Mouse (Mus musculus) MEL (cell line): Measurements from ENCODE around the gene Rab23. TPM values are rescaled to one million over a fixed set of nuclear protein-coding genes. Genes with fewer than 3 reads are reported as not detected.

Experiments
- DNase-seq: peaks from one replicate; pipeline ENCODE4 v3.0.0; 2011; ENCODE audit warnings: low read depth, low spot score
- H3K27ac ChIP-seq: 2 replicates; pipeline ENCODE4 v1.5.1; 2012; ENCODE audit warnings: low read depth, mild to moderate bottlenecking, control low read depth, low read length, moderate library complexity; ENCODE audit not compliant: control insufficient read depth
- H3K27me3 ChIP-seq, 2 experiments: fragments of 150-350 bp in 1 of 2; sonication (generic) in 1 of 2; 2 replicates each; pipeline ENCODE4 v1.6.1; 2012; ENCODE audit warnings: low read length in 2 of 2, mild to moderate bottlenecking in 2 of 2, improper control_type of control experiment in 1 of 2, moderate library complexity in 1 of 2; ENCODE audit not compliant: insufficient read depth in 2 of 2, control insufficient read depth in 1 of 2
- H3K36me3 ChIP-seq, 2 experiments: 2 replicates each; pipeline ENCODE4 v1.6.1; 2012 to 2014; ENCODE audit warnings: low read length in 2 of 2, improper control_type of control experiment in 1 of 2, inconsistent platforms in 1 of 2, mild to moderate bottlenecking in 1 of 2; ENCODE audit not compliant: insufficient read depth in 2 of 2, control insufficient read depth in 1 of 2
- H3K4me1 ChIP-seq, 2 experiments: fragments of 150-350 bp in 1 of 2; sonication (generic) in 1 of 2; 2 replicates each; pipeline ENCODE4 v1.6.1; 2012; ENCODE audit warnings: low read length in 2 of 2, improper control_type of control experiment in 1 of 2, mild to moderate bottlenecking in 1 of 2; ENCODE audit not compliant: insufficient read depth in 2 of 2, control insufficient read depth in 1 of 2
- H3K4me3 ChIP-seq, 2 experiments: fragments of 150-350 bp in 1 of 2; sonication (generic) in 1 of 2; 2 replicates each; pipeline ENCODE4 v1.5.1; 2012; ENCODE audit warnings: low read depth in 2 of 2, low read length in 2 of 2, mild to moderate bottlenecking in 2 of 2, moderate library complexity in 2 of 2, control low read depth in 1 of 2, improper control_type of control experiment in 1 of 2; ENCODE audit not compliant: control insufficient read depth in 1 of 2, insufficient read depth in 1 of 2
- H3K79me2 ChIP-seq: 2 replicates; pipeline ENCODE4 v1.6.1; 2012; ENCODE audit warnings: mild to moderate bottlenecking, low read length, moderate library complexity; ENCODE audit not compliant: control insufficient read depth, poor library complexity, insufficient read depth
- H3K9ac ChIP-seq: 2 replicates; pipeline ENCODE4 v1.6.1; 2012; ENCODE audit warnings: low read depth, mild to moderate bottlenecking, control low read depth, low read length, moderate library complexity; ENCODE audit not compliant: control insufficient read depth, poor library complexity, severe bottlenecking
- H3K9me3 ChIP-seq: fragments of 150-350 bp; sonication (generic); replicated peaks from 2 replicates; pipeline ENCODE4 v1.6.1; 2012; ENCODE audit warnings: mild to moderate bottlenecking, low read length, improper control_type of control experiment, moderate library complexity; ENCODE audit not compliant: insufficient read depth
- CHD2 ChIP-seq: IDR thresholded peaks from 2 replicates; pipeline ENCODE4 v1.6.1; 2011; ENCODE audit warnings: low read length, improper control_type of control experiment
- ELF1 ChIP-seq: IDR thresholded peaks from 2 replicates; pipeline ENCODE4 v1.6.1; 2014; ENCODE audit warnings: low read depth, mild to moderate bottlenecking, inconsistent platforms, low read length, improper control_type of control experiment, moderate library complexity
- ETS1 ChIP-seq: IDR thresholded peaks from 2 replicates; pipeline ENCODE4 v1.6.1; 2012; ENCODE audit warnings: low read depth, mild to moderate bottlenecking, inconsistent platforms, low read length, improper control_type of control experiment, moderate library complexity
- GABPA ChIP-seq: IDR thresholded peaks from 2 replicates; pipeline ENCODE4 v1.6.1; 2012; ENCODE audit warnings: low read depth, mild to moderate bottlenecking, inconsistent platforms, low read length, improper control_type of control experiment, moderate library complexity
- GATA1 ChIP-seq: IDR thresholded peaks from 2 replicates; pipeline ENCODE4 v1.6.1; 2011; ENCODE audit warnings: low read depth, low read length, improper control_type of control experiment
- HCFC1 ChIP-seq: IDR thresholded peaks from 2 replicates; pipeline ENCODE4 v1.6.1; 2012; ENCODE audit warnings: low read depth, mild to moderate bottlenecking, inconsistent platforms, low read length, improper control_type of control experiment, moderate library complexity
- JUND ChIP-seq: IDR thresholded peaks from 2 replicates; pipeline ENCODE4 v1.6.1; 2011; ENCODE audit warnings: low read depth, mild to moderate bottlenecking, improper control_type of control experiment, low read length
- KAT2A ChIP-seq: conservative IDR thresholded peaks from 2 replicates; pipeline ENCODE4 v1.6.1; 2012; ENCODE audit warnings: low read depth, low read length, improper control_type of control experiment, inconsistent platforms
- MAX ChIP-seq: IDR thresholded peaks from 2 replicates; pipeline ENCODE4 v1.6.1; 2011; ENCODE audit warnings: low read length, improper control_type of control experiment
- MEF2A ChIP-seq: IDR thresholded peaks from 2 replicates; pipeline ENCODE4 v1.6.1; 2014; ENCODE audit warnings: low read depth, mild to moderate bottlenecking, inconsistent platforms, low read length, improper control_type of control experiment; ENCODE audit not compliant: poor library complexity, insufficient replicate concordance, severe bottlenecking; ENCODE audit errors: extremely low read depth
- MXI1 ChIP-seq: IDR thresholded peaks from 2 replicates; pipeline ENCODE4 v1.6.1; 2011; ENCODE audit warnings: mild to moderate bottlenecking, low read depth, low read length, improper control_type of control experiment
- MYB ChIP-seq: IDR thresholded peaks from 2 replicates; pipeline ENCODE4 v1.6.1; 2011; ENCODE audit warnings: mild to moderate bottlenecking, low read depth, low read length, improper control_type of control experiment
- MYC ChIP-seq: IDR thresholded peaks from 2 replicates; pipeline ENCODE4 v1.6.1; 2011; ENCODE audit warnings: low read depth, mild to moderate bottlenecking, low read length, improper control_type of control experiment, moderate library complexity
- NELFE ChIP-seq: IDR thresholded peaks from 2 replicates; pipeline ENCODE4 v1.6.1; 2011; ENCODE audit warnings: low read depth, low read length, improper control_type of control experiment
- NRF1 ChIP-seq: IDR thresholded peaks from 2 replicates; pipeline ENCODE4 v1.6.1; 2014; ENCODE audit warnings: low read depth, mild to moderate bottlenecking, inconsistent platforms, low read length, improper control_type of control experiment, moderate library complexity; ENCODE audit not compliant: poor library complexity, insufficient read depth, severe bottlenecking
- POLR2A ChIP-seq, 2 experiments: IDR thresholded peaks; 2 replicates each; pipeline ENCODE4 v1.6.1; 2011 to 2012; ENCODE audit warnings: low read length in 2 of 2, mild to moderate bottlenecking in 2 of 2, control low read depth in 1 of 2, improper control_type of control experiment in 1 of 2, low read depth in 1 of 2, moderate library complexity in 1 of 2; ENCODE audit not compliant: control insufficient read depth in 1 of 2, insufficient read depth in 1 of 2, poor library complexity in 1 of 2
- POLR2AphosphoS2 ChIP-seq: IDR thresholded peaks from 2 replicates; pipeline ENCODE4 v1.6.1; 2011; ENCODE audit warnings: low read length, improper control_type of control experiment
- POLR2AphosphoS5 ChIP-seq: IDR thresholded peaks from 2 replicates; pipeline ENCODE4 v1.6.1; 2012; ENCODE audit warnings: low read depth, borderline replicate concordance, mild to moderate bottlenecking, inconsistent platforms, low read length, moderate library complexity, mixed read lengths
- SIN3A ChIP-seq: IDR thresholded peaks from 2 replicates; pipeline ENCODE4 v1.6.1; 2012; ENCODE audit warnings: low read length, improper control_type of control experiment, inconsistent platforms
- SMC3 ChIP-seq: IDR thresholded peaks from 2 replicates; pipeline ENCODE4 v1.6.1; 2011; ENCODE audit warnings: low read depth, low read length, improper control_type of control experiment
- TAL1 ChIP-seq: IDR thresholded peaks from 2 replicates; pipeline ENCODE4 v1.6.1; 2012; ENCODE audit warnings: mild to moderate bottlenecking, inconsistent platforms, low read length, moderate library complexity, mixed read lengths
- TBP ChIP-seq: IDR thresholded peaks from 2 replicates; pipeline ENCODE4 v1.8.0; 2011; ENCODE audit warnings: low read depth, low read length, improper control_type of control experiment
- USF1 ChIP-seq: IDR thresholded peaks from 2 replicates; pipeline ENCODE4 v1.6.1; 2014; ENCODE audit warnings: low read depth, mild to moderate bottlenecking, inconsistent platforms, low read length, improper control_type of control experiment, moderate library complexity
- ZKSCAN1 ChIP-seq: IDR thresholded peaks from 2 replicates; pipeline ENCODE4 v1.6.1; 2012; ENCODE audit warnings: low read depth, mild to moderate bottlenecking, inconsistent platforms, low read length, improper control_type of control experiment, moderate library complexity
- ZMIZ1 ChIP-seq: IDR thresholded peaks from 2 replicates; pipeline ENCODE4 v1.6.1; 2012; ENCODE audit warnings: low read depth, mild to moderate bottlenecking, inconsistent platforms, low read length, improper control_type of control experiment, moderate library complexity
- ZNF384 ChIP-seq: IDR thresholded peaks from 2 replicates; pipeline ENCODE4 v1.6.1; 2012; ENCODE audit warnings: low read depth, mild to moderate bottlenecking, inconsistent platforms, low read length, improper control_type of control experiment
- polyA plus RNA-seq, 2 experiments: library from polyadenylated mRNA; stranded (reverse) in 1 of 2; unstranded in 1 of 2; fragments of >175 nt in 1 of 2; fragments of >200 nt in 1 of 2; gene quantifications; 2 replicates each; pipeline versions ENCODE4 v1.2.1 to v1.2.4; 2012; ENCODE audit warnings: low replicate concordance in 2 of 2, low read depth in 1 of 2; ENCODE audit not compliant: insufficient read length in 2 of 2, insufficient read depth in 1 of 2, missing spikeins in 1 of 2
- total RNA-seq: library from RNA; depleted of rRNA; stranded (reverse); fragments of 300-350 nt; gene quantifications from 2 replicates; pipeline ENCODE4 v1.2.3, GENCODE M21; 2012

The Rab23 gene
- total and polyA plus RNA-seq, 3 experiments: 3.2 to 9.9 TPM; not detected in 1

DNA sequence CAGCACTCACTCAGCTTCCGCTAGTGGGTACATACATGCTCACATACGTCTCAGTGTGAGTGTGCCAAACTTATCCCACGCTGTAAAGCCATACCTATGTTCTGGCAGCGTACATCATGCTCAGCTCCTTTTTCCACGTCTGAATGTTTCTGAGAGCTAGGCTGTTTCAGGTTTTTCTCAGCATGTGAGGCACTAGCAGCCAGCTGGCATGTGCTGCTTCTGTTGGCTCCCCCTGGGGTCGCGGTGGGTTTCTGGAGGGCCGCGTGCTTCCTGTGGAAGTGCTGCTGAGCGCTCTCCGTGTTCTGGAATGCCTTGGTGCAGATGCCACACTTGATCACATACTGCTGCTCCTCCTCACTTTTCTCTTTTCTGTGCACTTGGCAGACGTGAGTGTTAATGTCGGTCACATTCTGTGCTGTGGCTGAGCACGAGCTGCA lies 56.5 kb downstream of the Rab23 start:
- no peaks in the 10 kb centered on the region for H3K79me2 ChIP-seq
- H3K36me3 ChIP-seq: peaks cover 0 to 9% of the 10 kb centered on the region in 2 experiments; a peak in 2 of 4 replicates
- H3K27ac ChIP-seq: no peak overlapping the region
- H3K4me1 ChIP-seq: no peaks in the 10 kb centered on the region
- H3K27me3 ChIP-seq: no peaks in the 10 kb centered on the region
- H3K9me3 ChIP-seq: no peaks in the 10 kb centered on the region
- DNase-seq: no peak
- TF ChIP-seq POLR2AphosphoS5 (no peak), SIN3A (no peak), MYC (no peak), GABPA (no peak), POLR2A (IDR thresholded peaks at IDR 0.05; ENCODE audit: control insufficient read depth in 1 of 2, insufficient read depth in 1 of 2, low read depth in 1 of 2, low read length in 2 of 2, poor library complexity in 1 of 2) (no peak), ETS1 (no peak), CHD2 (no peak), SMC3 (no peak), TAL1 (no peak), NELFE (no peak), ZMIZ1 (no peak), ZNF384 (no peak), HCFC1 (no peak), GATA1 (no peak)
- H3K4me3 ChIP-seq: no peak overlapping the region
- H3K9ac ChIP-seq: no peak overlapping the region

DNA sequence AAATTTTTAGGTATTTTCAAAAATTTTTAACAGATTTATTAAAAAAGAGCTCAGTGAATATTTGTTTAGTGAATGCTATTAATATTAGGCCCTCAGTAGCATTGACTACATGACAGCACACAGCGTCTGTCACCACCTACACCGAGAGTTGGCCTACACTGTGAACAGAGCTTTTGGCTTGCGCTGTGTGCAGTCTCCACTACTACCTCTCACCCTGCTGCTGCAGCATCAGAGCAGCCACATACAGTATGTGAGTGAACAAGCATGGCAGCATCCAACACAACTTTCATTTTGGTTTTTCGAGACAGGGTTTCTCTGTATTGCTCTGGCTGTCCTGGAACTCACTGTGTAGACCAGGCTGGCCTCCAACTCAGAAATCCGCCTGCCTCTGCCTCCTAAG lies 64.9 kb downstream of the Rab23 start:
- no peak for DNase-seq
- Histone ChIP-seq H3K9me3 (no peaks in the 10 kb centered on the region), H3K79me2 (no peaks in the 10 kb centered on the region), H3K4me3 (no peak overlapping the region), H3K27ac (no peak overlapping the region), H3K27me3 (no peaks in the 10 kb centered on the region), H3K36me3 (peaks cover 0 to 7% of the 10 kb centered on the region in 2 experiments; a peak in 2 of 4 replicates), H3K9ac (no peak overlapping the region), H3K4me1 (no peaks in the 10 kb centered on the region)
- TF ChIP-seq NRF1 (no peak), ELF1 (no peak), KAT2A (no peak), SMC3 (no peak), USF1 (no peak), GATA1 (no peak), TBP (no peak), JUND (no peak), MAX (no peak), TAL1 (no peak), ZMIZ1 (no peak), MEF2A (no peak), ZKSCAN1 (no peak), POLR2AphosphoS2 (no peak), ZNF384 (no peak), MYB (no peak), MXI1 (no peak)
